Mouse (Mus musculus) fat pad, adult 2 months (tissue): ENCODE results near the gene Prrc2a.
"Not testable (repeated sequence)": the region's sequence is repeated elsewhere in the genome, so short reads cannot be mapped to it uniquely, and the experiment has no call there.

ENCODE experiments used
- DNase-seq: peaks from one replicate; pipeline ENCODE4 v3.0.0-alpha.2; 2011; ENCODE audit warnings: low read depth, low spot score; ENCODE audit errors: extremely low read depth

Gene Prrc2a

GRCm38 (mm10) chr17:35135591-35136320 is 28.9 kb downstream of the Prrc2a start:
- no peak for DNase-seq

DNA sequence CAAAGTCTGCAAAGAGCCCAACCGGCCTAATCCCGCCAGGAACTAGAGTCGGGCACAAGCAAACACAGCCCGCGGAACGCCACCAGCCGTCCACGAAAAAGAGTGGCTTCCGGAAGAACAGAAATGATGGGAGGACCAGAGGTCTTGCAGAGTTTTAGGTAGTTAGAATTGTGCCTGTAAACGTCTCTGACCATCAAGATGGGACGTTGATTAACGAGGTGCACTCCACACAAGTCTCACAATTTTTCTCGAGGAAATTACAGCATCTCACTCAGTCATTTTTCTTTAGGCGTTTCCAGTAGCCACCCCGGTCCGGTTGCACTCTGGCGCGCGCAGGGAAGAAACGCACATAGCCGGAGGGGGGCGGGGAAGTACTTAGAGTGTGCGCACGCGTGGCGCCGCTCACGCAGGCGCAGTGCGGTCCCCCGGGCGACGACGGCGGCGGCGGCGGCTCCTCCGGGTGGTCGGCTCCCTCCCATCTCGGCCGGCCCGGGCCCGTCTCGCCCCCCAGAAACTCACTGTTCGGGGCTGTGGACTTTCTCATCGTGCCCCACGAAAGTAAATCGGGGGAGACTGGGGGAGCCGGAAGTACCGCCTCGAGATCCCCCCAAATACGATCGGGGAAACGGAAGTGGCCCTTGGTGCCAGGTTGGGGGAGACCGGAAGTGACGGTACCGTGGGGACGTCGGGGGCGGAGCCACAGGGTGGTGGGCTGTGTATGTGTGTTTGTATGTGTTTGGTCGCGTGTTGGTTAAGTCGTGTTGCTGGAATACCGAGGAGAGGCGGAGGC is 29.7 kb downstream of the Prrc2a start, which contains the start of gene Bag6:
Gene Bag6, plus strand, starts transcription at position 378 of the 790 bp plus-strand sequence.
- DNase-seq = no peak

DNA sequence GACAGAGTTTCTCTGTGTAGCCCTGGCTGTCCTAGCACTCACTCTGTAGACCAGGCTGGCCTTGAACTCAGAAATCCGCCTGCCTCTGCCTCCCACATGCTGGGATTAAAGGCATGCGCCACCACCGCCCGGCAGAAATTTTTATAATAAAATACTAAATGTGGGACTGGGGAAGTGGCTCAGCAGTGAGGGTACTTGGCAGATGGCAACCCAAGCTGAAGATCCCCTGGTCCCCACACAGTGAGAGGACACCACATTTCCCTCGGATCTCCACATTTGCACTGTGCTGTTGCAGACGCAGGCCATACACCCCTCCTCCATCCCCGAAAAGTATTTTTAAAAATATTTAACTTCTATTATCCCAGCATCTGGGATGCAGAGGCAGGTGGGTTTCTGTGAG is 31.2 kb downstream of the Prrc2a start:
- no peak for DNase-seq

GRCm38 (mm10) chr17:35132174-35132560 is 32.5 kb downstream of the Prrc2a start:
- DNase-seq = no peak

DNA sequence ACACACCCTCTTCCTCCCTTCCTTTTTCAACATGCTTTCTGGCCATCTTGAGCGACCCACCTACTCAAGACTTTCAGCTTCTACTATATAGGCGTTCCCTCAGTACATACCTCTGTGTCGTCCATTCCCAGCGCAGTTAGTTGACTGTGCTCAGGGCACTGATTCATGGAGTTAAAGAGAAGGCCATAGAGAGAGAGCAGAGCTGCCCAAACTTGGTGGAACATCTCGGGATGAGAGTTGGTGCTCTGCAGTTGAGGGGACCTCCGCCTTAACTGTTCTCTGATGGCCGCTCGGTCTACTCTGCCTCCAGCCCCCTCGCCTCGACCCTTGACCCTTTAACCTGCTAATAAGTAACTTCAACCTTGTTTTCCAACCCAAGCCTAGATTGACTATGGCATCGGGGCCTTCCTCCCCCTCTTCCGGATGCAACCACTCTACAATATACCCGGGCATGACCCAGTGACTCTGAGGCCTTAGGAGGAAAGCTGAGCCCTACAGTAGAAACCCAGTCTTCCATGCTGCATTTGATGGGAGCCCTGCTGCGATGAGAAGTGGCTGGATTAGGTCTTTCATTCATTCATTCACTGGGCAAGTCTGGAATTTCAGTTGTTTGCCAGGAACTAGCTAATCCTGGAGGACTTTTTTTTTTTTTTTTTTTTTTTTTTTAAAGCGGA is 33.1 kb downstream of the Prrc2a start, which contains the start of gene Apom:
Gene Apom, minus strand, starts transcription at position 551 of the 674 bp plus-strand sequence.
- DNase-seq = no peak

DNA sequence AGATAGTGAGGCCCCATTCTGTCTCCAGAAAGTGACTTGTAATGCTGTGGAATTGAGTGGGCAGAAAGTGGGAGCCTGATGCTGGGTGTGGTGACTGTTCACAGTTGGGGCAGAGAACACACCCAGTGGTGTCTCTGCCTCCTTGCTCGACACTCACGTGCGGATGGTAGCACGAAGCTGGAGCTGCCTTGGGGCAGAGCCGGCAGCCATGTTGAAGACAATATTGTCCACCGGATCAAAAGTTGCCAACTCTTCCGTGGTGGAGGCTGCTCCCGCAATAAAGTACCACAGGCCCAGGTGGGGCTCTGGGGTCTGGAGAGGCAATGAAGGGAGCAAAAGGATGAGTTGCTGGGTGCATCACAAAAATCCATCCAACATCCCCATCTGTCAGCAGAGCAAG is 33.7 kb downstream of the Prrc2a start:
- no peak for DNase-seq

- DNase-seq = no peak
Measured at GRCm38 (mm10) chr17:35128996-35129395, 35.7 kb downstream of the Prrc2a start.

DNA sequence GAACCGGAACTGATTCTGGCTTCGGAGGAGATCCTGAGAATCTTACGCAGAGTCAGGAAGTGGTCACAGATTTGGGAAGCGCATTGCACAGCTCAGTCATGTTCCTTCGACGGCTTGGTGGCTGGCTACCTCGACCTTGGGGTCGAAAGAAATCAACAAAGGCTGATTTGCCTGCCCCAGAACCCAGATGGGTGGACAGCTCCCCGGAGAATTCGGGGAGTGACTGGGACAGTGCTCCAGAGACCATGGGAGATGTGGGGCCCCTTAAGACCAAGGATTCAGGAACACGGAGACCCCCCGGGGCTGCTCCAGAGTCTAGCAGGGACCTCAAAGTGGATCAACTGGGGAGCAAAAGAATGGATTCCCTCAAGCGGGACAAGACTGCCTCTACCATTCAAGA is 37.7 kb downstream of the Prrc2a start:
- DNase-seq = no peak

DNA sequence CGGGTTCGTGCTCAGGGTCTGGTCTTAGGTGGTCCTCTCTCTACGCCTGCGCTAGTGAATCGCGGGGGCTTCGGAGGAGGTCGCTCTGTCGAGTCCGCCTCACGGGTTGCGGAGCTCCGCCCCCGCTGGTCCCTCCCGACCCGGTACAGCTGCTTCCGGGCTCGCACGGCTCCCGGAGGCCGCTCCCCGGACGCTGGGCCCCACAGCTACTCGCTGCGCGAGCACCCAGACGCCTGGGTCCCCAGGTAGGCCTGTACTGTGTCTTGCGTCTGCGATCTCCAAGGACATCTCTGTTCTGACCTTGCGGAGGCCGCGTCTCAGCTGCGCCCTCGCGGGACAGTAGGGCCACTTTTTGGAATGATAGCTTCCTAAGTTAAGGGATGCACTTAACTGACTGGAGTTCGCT is 38.5 kb downstream of the Prrc2a start, which contains the start of gene D17H6S53E:
Gene D17H6S53E, plus strand, starts transcription at position 168 of the 406 bp plus-strand sequence.
- no peak for DNase-seq

DNA sequence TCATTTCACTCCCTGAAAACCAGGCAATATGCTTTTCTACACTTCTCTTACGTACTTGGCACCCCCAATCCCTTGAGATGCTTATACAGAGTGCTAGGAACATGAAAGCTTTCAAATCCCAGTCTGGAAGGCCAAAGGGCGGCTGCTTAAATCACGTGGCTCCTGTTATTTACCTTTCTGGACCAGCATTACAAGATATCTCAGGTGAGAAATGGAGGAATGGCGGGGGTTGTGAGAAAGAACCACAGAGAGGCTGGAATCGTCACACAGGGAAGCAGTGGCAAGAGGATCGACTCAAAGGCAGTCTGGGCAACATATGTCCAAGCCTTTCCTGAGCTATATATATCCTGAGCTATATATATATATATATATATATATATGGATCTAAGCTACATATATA is 39.1 kb downstream of the Prrc2a start:
- no peak for DNase-seq

DNA sequence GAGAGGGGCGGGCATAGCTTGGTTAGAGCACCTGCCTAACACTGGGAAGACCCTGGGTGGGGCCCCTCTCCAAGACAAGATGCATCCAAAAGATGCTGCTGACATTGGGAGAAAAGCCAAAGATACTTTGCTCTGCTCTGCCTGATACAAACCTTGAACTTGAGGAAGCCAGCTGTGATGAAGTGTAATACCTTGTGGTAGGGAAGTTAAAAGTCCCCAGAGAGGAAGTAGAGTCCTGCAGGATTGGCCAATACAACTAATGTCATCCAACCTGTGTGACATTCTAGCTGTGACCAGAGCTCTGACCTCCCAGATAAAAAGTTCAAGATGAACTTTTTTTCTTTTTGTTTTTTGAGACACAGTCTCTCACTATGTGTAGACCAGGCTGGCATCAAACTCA is 39.6 kb downstream of the Prrc2a start:
- DNase-seq = no peak

GRCm38 (mm10) chr17:35124261-35124896 is 40.3 kb downstream of the Prrc2a start:
- DNase-seq = not testable (repeated sequence)

GRCm38 (mm10) chr17:35123287-35123686 is 41.4 kb downstream of the Prrc2a start:
- DNase-seq = not testable (repeated sequence)

GRCm38 (mm10) chr17:35121871-35122303 is 42.8 kb downstream of the Prrc2a start, which contains the start of gene Csnk2b:
TSS of gene Csnk2b (minus strand) at chr17:35122053.
- DNase-seq = no peak

DNA sequence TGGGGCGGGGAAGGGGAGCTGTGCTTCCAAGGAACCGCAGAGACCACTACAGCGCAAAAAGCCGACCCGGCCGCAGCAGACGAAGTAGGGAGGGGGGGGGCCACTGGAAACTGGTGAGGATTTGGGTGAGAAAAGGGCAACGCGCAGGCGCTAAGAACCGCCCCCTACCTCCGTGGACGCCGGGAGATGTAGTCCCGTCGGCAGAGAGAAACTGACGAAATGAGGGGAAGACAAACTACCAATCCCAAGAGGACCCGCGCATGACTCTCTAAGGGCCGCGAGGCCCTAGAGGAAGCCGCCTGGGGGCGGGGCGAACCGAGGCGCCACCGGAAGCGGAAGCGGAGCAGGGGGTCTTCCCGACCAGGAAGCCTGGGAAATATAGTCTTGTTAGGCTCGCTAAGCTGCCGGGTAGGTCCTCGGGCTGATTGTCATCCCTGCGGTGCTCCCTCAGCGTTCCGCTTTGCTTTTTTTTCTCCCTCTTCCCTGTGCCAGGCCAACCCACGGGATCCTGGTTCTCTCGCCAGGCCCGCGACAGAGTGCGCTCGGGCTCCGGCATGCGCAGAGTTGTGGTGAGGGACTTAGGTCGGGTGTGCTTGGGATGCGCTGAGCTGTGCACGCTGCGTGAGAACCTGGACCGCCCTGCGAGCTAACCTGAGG is 43.4 kb downstream of the Prrc2a start, which contains the start of gene Gpank1:
Gene Gpank1, plus strand, starts transcription at position 313 of the 657 bp plus-strand sequence.
- DNase-seq = peak; percentile 84

DNA sequence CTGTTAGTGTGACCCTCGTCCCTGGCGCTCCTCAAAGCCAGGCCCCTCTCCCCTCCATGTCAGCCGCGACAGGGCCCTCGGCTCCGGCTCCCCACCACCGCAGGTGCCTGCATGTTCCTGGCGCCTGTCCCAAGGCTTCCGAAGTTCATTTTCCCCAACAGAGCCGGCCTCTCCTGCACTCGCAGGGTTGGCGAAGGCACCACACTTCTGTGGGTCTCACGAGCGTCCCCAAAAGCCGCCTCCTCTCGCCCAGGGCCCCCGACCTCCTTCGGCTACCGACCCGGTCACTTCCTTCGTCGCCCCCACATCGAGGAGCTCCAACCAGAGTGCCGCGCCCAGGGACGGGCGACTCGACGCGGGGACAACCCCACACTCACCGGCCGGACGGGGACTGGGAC is 44.0 kb downstream of the Prrc2a start:
- DNase-seq = no peak

DNA sequence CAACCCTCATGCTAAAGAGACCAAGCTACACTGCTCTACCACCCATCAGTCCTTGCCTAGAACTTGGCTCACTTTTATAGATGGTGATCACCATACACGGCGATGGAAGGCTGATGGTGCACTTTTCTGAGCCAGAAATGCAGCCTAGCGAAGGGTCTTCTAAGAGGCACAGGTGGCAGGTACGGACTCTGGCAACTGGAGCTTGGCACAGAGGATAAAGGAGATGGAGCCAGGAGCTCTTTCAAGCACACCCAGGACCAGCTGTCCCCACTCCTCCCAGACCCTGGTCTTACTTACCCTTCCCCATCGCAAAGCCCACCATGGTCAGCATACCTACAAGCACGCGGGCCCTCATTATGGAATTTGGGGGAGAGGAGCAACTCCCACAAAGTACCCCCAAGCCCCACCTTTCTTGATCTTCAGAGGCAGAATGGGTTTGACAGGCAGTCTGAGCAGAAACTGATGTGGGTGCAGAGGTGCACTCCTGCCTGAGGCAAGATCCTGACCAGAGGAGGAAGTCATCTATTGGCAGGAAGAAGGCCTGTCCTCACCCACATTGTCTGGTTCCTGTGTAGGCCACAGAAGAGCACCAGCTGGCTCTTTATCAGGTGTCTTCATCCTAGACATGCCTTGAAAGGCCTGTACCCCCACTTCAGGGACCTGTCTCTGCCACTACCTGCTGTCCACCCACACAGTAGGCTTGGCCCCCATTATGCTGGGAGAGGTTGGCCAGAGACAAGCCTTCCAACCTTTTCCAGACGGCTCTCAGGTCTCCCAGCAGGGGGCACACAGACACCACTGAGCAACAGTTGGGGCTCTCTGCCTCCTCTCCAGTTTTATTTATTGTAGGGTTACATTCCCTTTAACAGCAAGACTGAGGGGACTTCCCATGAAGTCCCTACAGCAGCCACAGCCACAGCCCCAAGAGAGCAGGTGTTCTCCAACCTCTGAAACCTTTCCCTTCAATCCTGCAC is 49.4 kb downstream of the Prrc2a start, which contains the start of gene Ly6g5b:
Gene Ly6g5b, minus strand, starts transcription at position 383 of the 974 bp plus-strand sequence.
- no peak for DNase-seq

DNA sequence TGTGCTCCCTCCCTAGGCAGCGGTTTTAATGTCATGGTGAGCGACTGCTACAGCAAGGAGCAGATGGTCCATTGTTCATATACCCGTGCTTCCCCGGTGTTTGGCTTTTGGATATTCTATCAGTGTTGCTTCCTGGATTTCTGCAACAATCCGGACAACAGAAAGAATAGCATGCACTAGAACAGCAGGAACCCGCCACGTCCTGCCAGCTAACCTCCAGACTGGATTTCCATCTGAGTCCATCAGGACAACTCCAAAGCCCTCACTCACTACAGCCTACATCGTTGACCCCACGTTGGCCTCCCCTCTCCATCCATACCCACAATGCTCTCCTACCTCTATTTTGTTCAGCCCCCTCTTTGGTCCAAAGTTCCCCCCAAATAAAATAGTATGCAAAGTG is 52.9 kb downstream of the Prrc2a start:
- DNase-seq = no peak

DNA sequence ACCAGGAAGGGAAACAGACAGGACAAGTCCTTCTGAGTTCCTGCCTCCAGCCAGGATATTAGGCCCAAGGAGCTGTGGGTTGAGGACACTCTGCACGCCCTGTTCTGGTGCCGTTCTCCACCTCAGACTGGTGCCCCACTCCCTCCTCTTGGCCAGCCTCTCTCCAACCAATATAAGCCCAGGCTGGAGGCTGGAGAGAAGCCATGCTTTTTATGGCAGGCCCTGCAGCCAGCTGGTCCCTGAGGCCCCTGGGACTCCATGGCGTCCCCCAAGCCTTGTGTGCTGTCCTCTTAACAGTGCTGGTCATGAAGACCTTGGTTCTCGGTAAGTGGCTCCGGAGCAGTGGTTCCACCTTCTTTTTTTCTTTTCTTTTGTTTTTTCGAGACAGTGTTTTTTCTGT is 56.6 kb downstream of the Prrc2a start, which contains the start of gene Ly6g5c:
Gene Ly6g5c, plus strand, starts transcription at position 183 of the 400 bp plus-strand sequence.
- no peak for DNase-seq
